Mouse (Mus musculus): Measurements from ENCODE around the gene Dclk2.

Dclk2 gene

GRCm38 (mm10) chr3:86800841-86801240, 119.8 kb downstream of the Dclk2 start:
- in situ Hi-C loops (cut with MboI, MseI), result no loop called here

- in situ Hi-C loops (cut with MboI, MseI), result no loop called here
Measured at GRCm38 (mm10) chr3:86799041-86799440, 121.6 kb downstream of the Dclk2 start.

GRCm38 (mm10) chr3:86797871-86798460, 122.7 kb downstream of the Dclk2 start:
- in situ Hi-C loops (cut with MboI, MseI), result no loop called here

- in situ Hi-C loops (cut with MboI, MseI), result no loop called here
Measured at GRCm38 (mm10) chr3:86796716-86797115, 123.9 kb downstream of the Dclk2 start.

GRCm38 (mm10) chr3:86793720-86794191, 126.9 kb downstream of the Dclk2 start:
- in situ Hi-C loops (cut with MboI, MseI), result no loop called here

- in situ Hi-C loops (cut with MboI, MseI), result no loop called here
Measured at GRCm38 (mm10) chr3:86793264-86793663, 127.4 kb downstream of the Dclk2 start.

- in situ Hi-C loops (cut with MboI, MseI), result no loop called here
Measured at GRCm38 (mm10) chr3:86789752-86790151, 130.9 kb downstream of the Dclk2 start.

- in situ Hi-C loops (cut with MboI, MseI), result no loop called here
Measured at GRCm38 (mm10) chr3:86788711-86789110, 131.9 kb downstream of the Dclk2 start.

- in situ Hi-C loops (cut with MboI, MseI), result no loop called here
Measured at GRCm38 (mm10) chr3:86787423-86788123, 133.1 kb downstream of the Dclk2 start.

- in situ Hi-C loops (cut with MboI, MseI), result no loop called here
Measured at GRCm38 (mm10) chr3:86786845-86787351, 133.8 kb downstream of the Dclk2 start.

GRCm38 (mm10) chr3:86786280-86786679, 134.4 kb downstream of the Dclk2 start:
- in situ Hi-C loops (cut with MboI, MseI), result no loop called here

GRCm38 (mm10) chr3:86784930-86785329, 135.7 kb downstream of the Dclk2 start:
- in situ Hi-C loops (cut with MboI, MseI), result loop anchor here (5.0 kb wide), 1 partner anchor 192 kb away; no protein-coding TSS in a partner anchor

GRCm38 (mm10) chr3:86784051-86784450, 136.6 kb downstream of the Dclk2 start:
- in situ Hi-C loops (cut with MboI, MseI), result loop anchor here (5.0 kb wide), 1 partner anchor 193 kb away; no protein-coding TSS in a partner anchor

- in situ Hi-C loops (cut with MboI, MseI), result loop anchor here (5.0 kb wide), 1 partner anchor 198 kb away; no protein-coding TSS in a partner anchor
Measured at GRCm38 (mm10) chr3:86779704-86780103, 140.9 kb downstream of the Dclk2 start.

GRCm38 (mm10) chr3:86775444-86775828, 145.2 kb downstream of the Dclk2 start:
- in situ Hi-C loops (cut with MboI, MseI), result no loop called here

- in situ Hi-C loops (cut with MboI, MseI), result no loop called here
Measured at GRCm38 (mm10) chr3:86774566-86775443, 145.8 kb downstream of the Dclk2 start.

- in situ Hi-C loops (cut with MboI, MseI), result loop anchor here (10.0 kb wide), 2 partner anchors 224 to 444 kb away; partner anchors contain the start of gene Mab21l2
Measured at GRCm38 (mm10) chr3:86768969-86769368, 151.7 kb downstream of the Dclk2 start.

- in situ Hi-C loops (cut with MboI, MseI), result loop anchor here (10.0 kb wide), 2 partner anchors 224 to 444 kb away; partner anchors contain the start of gene Mab21l2
Measured at GRCm38 (mm10) chr3:86768553-86768952, 152.1 kb downstream of the Dclk2 start.

- in situ Hi-C loops (cut with MboI, MseI), result loop anchor here (10.0 kb wide), 2 partner anchors 218 to 438 kb away; partner anchors contain the start of gene Mab21l2
Measured at GRCm38 (mm10) chr3:86762456-86762855, 158.2 kb downstream of the Dclk2 start.

GRCm38 (mm10) chr3:86762036-86762415, 158.6 kb downstream of the Dclk2 start:
- in situ Hi-C loops (cut with MboI, MseI), result loop anchor here (10.0 kb wide), 2 partner anchors 217 to 437 kb away; partner anchors contain the start of gene Mab21l2

Data from regulatory T cell (primary cell).